Mouse (Mus musculus) small intestine, adult 2 months (tissue): ENCODE data around the gene Tbcc.

Experiments used
- CTCF ChIP-seq: fragments of 200-500 bp; IDR thresholded peaks from 2 replicates; pipeline ENCODE4 v1.5.1; 2012; ENCODE audit warnings: low read depth, mild to moderate bottlenecking, control low read depth, inconsistent platforms, low read length, moderate library complexity, mixed read lengths; ENCODE audit not compliant: insufficient replicate concordance, insufficient read length; ENCODE audit errors: extremely low read depth
- POLR2A ChIP-seq: fragments of 200-500 bp; IDR thresholded peaks from 2 replicates; pipeline ENCODE4 v1.6.1; 2012; ENCODE audit warnings: low read depth, mild to moderate bottlenecking, control low read depth, inconsistent platforms, low read length, moderate library complexity

DNA sequence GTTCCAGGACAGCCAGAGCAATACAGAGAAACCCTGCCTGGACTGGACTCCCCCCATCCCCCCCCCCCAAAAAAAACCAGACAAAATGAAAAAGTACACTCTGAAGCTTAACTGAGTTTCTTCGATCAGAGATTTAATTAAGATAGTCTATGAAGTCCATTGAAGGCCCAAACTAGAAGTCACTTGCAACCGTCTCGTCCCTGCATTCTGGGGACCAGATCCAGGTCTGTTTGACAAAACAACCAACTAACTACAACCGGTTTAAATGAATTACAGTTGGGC, 34.4 kb upstream of the Tbcc start:
- TF ChIP-seq CTCF (no peak), POLR2A (no peak)
